Mouse (Mus musculus): ENCODE measurements around the gene Slc25a54.

Slc25a54 gene

DNA sequence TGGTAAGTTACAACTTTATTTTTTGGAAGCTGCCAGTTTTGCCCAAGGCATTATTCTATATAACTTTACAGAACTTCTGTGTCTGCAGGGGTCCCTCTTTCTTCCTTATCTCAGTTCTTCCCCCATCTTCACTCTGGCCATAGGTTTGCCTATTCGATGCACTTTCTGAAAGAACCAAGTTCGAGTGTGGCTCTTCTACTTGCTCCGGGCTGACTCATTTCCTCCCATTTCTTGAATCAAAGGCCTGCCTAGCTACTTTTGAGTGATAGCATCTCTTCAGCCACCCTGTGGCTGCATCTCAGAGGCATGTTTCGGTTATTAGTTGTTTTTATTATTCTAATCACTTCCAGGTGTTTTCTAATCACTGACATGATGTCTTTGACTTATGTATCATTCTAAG lies 43.8 kb downstream of the Slc25a54 start:
- DNase-seq (ENCODE audit: low spot score in 2 of 2): no peak

DNA sequence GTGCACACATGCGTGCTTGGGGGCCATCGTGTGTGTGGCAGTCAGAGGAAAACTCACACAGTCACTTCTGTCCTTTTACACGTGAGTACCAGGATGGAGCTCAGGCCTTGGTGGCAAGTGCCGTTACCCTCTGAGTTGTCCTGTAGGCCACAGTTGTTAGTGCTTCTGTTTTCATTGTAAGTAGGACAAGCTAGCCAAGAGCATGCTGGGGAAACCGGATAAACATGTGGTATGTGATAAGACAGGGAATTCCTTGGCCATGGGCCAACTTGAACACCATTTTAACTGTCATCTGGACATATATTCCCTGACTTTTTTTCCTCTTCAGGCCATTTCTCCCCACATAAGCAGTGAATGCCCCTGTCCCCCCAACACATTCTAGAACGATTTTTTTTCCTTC lies 45.3 kb downstream of the Slc25a54 start:
- no peak for DNase-seq (ENCODE audit: low spot score in 2 of 2)

DNA sequence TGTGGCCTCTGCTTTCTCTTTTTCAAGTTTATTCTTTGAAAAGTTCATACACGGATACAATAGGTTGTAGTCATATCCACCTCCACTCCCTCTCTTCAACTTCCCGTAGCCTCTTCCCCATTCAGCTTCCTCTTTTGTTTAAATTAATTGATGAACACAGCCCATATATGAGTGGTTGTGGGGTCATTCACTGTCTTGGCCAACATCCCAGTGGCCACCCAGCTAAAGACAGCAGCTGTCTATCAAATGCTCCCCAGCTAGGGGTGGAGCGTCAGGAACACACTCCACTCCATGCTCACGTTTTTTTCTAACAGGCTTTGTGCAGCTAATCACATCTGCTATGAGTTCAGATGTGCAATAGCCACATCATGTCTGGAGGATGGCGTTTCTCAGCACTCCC lies 49.5 kb downstream of the Slc25a54 start:
- no peak for DNase-seq (ENCODE audit: low spot score in 2 of 2)

DNA sequence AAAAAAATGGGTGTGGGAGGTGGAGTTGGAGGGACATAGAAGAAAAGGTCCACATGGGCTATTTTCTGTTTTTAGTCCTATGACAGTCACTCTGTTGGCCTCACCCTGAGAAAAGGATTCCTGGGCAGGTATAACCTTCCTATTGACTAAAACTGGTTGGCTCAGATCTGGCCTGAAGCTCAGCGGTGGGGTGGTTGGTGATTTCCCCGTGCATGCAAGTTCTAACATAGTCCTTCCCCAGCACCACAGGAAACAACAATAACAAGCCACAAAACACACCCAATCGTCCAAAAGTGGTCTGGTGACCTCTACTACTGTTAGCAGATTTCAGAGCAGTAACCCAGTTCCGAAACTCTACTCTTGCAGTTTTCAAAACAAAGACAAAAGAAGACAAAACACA lies 52.7 kb downstream of the Slc25a54 start:
- DNase-seq (ENCODE audit: low spot score in 2 of 2): no peak

DNA sequence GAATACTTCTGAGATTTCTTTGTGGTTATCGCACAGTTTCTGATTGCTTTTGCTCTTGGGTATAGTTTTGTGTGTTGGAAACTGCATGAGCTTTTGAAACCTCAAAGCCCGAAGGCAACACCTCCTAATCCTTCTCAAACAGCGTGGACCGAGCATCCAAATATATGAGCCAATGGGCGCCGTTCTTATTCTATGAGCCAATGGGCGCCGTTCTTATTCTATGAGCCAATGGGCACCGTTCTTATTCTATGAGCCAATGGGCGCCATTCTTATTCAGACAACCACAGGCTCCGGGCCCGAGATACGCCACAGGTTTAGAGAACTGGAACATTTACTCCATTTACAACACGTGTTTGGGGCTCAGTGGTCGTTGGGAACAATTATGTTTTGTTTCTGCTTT lies 53.8 kb downstream of the Slc25a54 start:
- DNase-seq (ENCODE audit: low spot score in 2 of 2): no peak

DNA sequence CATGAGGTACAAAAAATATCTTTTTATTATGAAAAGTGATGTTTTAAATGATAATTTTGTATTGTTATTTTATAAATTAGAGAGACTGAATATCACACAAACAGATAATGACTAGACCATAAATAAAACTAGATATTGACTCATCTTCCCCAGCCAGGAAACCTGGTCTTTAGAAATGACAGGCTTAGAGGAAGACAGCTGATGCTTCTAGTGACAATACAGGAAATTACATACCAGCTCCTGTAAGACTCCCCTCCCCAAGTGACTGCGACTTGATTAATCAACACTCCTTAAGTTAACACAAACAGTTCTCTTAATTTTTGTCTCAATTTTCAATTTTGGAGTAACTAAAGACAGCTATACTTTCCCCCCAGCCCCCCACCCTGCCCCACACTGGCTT lies 55.1 kb downstream of the Slc25a54 start:
- DNase-seq (ENCODE audit: low spot score in 2 of 2): no peak

DNA sequence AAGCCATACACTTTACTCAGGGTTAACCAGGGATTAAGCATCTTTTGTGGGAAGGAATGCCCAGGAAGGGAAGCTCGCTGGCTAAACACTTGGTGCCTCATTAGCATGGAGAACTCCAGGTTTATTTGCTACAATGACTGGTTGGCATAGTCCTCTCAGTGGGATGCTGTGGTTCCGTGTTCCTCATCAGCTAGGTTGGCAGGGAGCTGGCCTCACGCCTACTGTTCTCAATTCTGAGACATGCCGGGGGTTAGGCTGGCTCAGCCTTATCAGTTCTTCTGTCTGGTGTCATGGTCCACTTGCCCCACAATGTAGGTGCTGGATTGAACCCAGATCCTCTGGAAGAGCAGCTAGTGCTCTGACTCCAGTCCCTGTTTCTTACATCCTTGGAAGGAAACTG lies 72.3 kb downstream of the Slc25a54 start:
- no peak for DNase-seq (ENCODE audit: low spot score in 2 of 2)

DNA sequence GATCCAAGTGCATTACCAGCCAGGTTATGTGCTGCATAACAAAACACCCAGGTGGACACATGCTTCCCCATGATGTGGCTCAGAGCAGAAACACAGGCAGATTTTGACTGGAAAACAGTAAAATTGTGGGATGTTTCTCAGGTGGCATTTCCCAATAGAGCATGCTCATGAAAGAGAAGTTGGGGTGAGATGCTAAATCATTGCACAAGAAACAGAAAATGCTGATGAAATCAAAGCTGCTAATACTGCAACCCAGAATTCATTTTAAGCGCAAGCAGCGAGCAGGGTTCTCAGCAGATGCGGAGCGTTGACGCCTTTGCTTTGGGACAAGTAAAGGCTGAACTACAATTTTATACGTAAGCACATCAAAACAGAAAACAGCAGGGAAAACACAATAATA lies 73.1 kb downstream of the Slc25a54 start:
- no peak for DNase-seq (ENCODE audit: low spot score in 2 of 2)

DNA sequence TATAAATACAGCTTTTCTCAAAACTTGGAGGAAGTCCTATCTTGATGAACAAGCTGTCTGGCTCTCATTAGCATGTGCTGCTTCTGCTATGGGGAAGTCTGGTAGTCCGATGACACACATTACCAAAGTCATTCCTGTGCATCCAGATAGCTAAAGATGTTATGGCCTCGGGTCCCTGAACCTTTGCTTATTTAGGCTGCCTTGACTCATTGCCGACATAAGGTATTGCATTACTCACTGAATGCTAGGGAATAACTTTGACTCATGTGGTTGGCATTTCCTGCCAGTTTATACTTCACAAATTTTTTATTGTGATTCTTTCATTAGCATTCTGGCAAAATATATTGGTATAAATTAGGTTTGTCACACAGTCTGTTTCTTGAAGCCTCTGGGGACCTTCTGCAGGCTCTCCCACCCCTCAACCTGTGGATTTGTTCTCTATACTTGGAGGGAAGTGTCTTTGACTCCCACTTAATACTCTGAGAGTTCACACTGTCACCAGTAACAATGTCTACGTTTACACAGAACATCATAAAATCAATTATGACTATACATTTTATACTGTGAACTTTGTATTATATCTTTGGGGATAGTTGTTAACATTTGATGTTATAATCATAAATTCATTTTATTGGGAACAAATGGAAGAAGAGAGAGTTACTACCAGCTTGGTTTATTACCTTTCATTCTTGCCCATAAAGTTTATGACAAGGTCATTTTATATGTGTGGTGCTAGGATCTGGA lies 75.8 kb downstream of the Slc25a54 start:
- DNase-seq (ENCODE audit: low spot score in 2 of 2): no peak

DNA sequence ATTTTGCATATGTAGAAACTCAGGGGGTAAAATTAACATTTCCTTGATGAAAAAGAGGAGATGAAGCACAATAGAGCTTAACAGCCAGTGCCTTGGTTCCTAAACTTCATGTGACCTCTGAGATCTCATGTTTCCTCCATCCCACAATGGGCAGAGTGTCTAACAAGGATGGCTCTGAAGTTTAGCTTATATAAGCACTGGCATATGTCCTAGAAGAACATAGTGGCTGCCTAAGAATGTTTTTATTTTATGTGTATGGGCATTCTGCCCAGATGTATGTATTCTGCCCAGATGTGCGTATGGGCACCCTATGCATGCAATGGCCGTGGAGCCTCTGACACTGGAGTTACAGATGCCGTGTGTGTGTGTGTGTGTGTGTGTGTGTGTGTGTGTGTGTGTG lies 77.2 kb downstream of the Slc25a54 start:
- no peak for DNase-seq (ENCODE audit: low spot score in 2 of 2)

DNA sequence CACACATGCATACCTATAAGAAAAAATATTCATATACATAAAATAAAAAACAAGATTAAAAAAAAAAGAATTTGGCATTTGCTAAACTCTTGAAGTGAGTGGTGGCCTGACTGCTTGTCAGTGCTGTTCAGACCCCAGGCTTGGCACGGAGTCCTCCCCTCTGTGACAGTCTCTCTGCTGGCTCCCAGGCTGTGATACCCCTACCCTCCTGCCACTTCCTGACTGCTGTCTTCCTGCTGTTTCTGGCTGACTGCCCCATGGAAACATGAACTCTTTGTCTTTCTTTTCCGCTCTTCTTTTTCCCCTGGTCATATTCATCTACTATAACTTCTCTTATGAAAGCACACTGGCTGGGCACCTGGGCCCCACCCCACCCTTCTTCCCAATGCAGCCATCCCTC lies 83.8 kb downstream of the Slc25a54 start:
- DNase-seq (ENCODE audit: low spot score in 2 of 2): no peak

DNA sequence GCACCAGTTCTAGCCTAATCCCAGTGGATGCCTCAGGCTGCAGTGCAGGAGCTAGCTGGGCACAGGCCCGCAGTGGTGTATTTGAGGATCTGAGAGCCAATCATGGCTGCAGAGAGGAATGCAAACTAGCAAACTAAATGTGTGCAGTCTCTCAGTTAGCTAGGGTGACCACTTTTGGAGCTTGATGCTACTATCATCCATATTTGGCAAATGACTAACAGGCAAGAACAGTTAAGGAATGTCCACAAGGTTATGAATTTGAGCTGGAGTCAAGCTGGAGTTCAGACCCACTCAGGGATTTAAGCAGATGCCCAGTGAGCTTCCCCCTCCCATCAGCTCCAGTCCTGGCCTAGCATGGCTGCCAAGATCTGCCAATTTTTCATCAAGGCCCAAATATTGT lies 84.4 kb downstream of the Slc25a54 start:
- no peak for DNase-seq (ENCODE audit: low spot score in 2 of 2)

DNA sequence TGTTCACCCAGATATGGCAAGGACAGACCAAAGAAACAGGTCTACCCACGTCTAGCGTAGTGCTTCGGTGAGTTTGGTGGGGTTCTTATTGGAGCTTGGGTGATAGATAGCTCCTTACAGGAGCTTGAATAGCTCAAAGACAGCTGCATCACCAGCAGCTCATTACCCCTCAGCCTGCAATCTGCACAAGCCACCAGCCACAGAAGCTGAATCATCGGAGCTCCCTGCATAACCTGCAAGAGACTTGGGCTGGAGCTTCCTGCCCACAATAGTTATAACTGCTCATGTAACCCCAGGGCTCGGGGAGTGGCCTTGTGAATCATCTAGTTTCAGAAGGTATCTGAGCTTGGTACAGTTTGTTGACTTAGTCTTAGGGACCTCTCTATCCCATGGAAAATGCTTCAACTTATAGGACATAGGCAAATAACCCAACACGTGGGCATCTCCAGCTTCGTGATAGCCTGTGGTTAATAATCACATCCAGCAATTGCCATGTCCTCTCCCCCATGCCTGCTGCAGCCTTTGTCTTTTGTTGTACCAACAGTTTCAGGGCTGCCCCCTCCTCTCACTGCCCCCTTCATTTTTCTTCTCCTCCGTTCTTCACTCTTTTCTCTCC lies 85.1 kb downstream of the Slc25a54 start:
- DNase-seq (ENCODE audit: low spot score in 2 of 2): no peak

Measured in thymus, postnatal 10 days (tissue).